Mouse (Mus musculus): ENCODE results near the gene Mrpl49. TPM values are rescaled to one million over a fixed set of nuclear protein-coding genes. Genes with fewer than 3 reads are reported as not detected.

Mrpl49 gene
- polyA plus RNA-seq, 1 experiment from 2014 or later, result 50.2 TPM

DNA sequence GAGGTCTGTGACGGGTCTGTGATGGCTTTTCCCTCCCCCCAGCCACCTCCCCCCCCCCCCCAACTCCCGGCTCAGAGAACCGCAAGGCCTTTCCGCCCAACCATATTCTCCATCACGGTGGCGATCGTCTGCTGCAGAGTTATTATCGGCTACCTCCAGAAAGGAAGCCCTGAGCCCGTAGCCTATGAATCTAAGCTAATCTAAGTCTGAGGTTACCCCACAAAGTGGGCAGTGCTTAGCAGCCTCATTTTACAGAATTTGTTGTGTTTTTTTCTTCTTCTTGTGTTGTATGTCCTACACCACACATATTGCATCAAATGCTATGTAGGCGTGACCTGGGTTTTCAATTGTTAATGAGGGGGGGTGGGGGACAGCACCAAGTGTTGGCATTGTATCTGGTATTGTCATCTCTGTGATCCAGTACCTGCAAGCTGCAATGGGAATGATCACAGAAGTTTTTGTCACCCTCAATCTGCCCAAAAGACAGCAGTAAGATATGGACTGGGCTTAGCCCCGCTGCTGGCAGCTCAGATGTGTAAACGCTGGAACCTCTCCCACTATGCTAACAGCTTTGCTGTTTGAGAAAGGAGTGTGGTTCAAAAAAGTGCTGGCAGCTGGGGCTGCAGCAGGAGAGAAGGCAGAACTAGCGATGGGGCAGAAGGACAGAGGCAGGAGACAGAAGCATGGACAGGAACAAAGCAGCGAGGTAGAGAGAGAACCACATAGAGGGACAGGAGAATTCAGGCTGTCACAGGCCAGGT, 26.9 kb downstream of the Mrpl49 start:
- H3K4me2 ChIP-seq, result no peak overlapping the region
- no peak for DNase-seq
- H3K9me3 ChIP-seq (replicated peaks), result no peaks in the 10 kb centered on the region
- H3K27ac ChIP-seq, result no peak overlapping the region
- peaks cover 16% of the 10 kb centered on the region for H3K4me1 ChIP-seq (replicated peaks)
- no peak overlapping the region for H3K9ac ChIP-seq
- no peak overlapping the region for H3K4me3 ChIP-seq (replicated peaks)
- H3K36me3 ChIP-seq, result no peaks in the 10 kb centered on the region
- peaks cover 6% of the 10 kb centered on the region; the same call in 1 of the 2 replicates for H3K27me3 ChIP-seq
- no peak for ATAC-seq (ENCODE audit: low read depth)
- WGBS (ENCODE audit: insufficient replicate concordance), result 48% methylated on average over 14 of the region's 14 CpGs

DNA sequence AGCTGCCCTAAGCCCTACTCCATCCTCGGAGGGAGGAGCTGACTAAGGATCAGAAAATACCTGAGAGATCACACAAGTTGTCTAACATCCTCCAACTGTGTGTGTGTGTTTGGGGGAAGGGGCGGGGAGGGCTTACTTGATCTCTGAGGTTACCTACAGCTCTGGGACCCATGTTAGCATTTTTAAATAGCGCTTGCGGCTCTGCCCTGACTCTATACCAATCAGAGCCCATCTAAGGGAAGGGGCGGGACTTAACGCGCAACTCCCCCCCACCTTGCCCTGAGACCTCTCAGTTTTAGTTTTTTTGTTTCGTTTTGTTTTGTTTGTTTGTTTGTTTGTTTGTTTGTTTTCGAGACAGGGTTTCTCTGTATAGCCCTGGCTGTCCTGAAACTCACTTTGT, 28.2 kb downstream of the Mrpl49 start:
- no peaks in the 10 kb centered on the region for H3K9me3 ChIP-seq (replicated peaks)
- H3K4me2 ChIP-seq, result no peak overlapping the region
- H3K36me3 ChIP-seq, result no peaks in the 10 kb centered on the region
- no peak overlapping the region for H3K27ac ChIP-seq
- H3K4me3 ChIP-seq (replicated peaks), result no peak overlapping the region
- no peak overlapping the region for H3K9ac ChIP-seq
- 69% methylated on average over 9 of the region's 9 CpGs for WGBS (ENCODE audit: insufficient replicate concordance)
- DNase-seq (no peak), ATAC-seq (ENCODE audit: low read depth) (no peak)
- H3K4me1 ChIP-seq (replicated peaks), result peaks cover 13% of the 10 kb centered on the region
- H3K27me3 ChIP-seq, result peaks cover 6% of the 10 kb centered on the region; the same call in 1 of the 2 replicates

DNA sequence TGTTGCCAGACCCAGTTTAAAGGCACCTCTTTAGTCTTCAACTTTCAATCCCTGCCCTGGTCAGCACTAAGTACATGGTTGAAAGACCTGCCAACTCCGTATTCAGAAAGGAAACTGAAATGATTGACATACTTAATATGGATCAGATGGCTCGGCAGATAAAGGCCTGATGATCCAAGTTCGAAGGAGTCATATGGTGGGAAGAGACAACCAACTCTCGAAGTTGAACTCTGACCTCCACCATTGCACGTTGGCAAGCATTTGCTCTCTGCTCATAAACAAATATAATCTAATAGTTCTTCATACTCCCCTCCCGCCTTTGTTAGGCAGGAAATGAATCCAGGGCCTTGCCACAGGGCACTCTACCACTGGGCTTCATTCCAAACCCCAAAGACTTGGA, 28.6 kb downstream of the Mrpl49 start:
- Histone ChIP-seq H3K9me3 (replicated peaks) (no peaks in the 10 kb centered on the region), H3K9ac (no peak overlapping the region), H3K4me1 (replicated peaks) (peaks cover 13% of the 10 kb centered on the region), H3K36me3 (no peaks in the 10 kb centered on the region), H3K4me2 (no peak overlapping the region), H3K27ac (no peak overlapping the region), H3K4me3 (replicated peaks) (no peak overlapping the region), H3K27me3 (peaks cover 6% of the 10 kb centered on the region; the same call in 1 of the 2 replicates)
- 64% methylated on average over 6 of the region's 6 CpGs for WGBS (ENCODE audit: insufficient replicate concordance)
- no peak for DNase-seq
- no peak for ATAC-seq (ENCODE audit: low read depth)

DNA sequence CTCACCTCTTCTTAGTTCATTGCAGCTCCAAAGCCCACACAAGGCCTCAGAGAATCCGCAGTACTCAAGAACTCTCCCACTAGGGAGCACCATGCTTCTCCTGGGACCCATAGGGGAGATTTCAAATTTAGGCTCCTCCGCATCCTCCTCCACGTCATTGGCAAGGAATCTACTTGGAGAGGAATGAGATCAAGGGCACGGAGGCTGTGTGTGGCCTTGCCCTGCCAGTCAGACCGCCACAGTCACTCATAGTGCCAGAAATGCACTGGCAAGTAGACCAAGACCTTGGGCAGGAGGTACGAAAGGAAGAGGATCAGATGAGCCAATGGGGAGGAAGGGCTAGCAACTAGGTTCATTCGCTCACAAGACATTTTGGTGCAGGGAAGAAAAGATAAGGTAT, 33.7 kb downstream of the Mrpl49 start:
- DNase-seq, result no peak
- WGBS (ENCODE audit: insufficient replicate concordance), result 65% methylated on average over 7 of the region's 7 CpGs
- no peak overlapping the region for H3K4me3 ChIP-seq (replicated peaks)

DNA sequence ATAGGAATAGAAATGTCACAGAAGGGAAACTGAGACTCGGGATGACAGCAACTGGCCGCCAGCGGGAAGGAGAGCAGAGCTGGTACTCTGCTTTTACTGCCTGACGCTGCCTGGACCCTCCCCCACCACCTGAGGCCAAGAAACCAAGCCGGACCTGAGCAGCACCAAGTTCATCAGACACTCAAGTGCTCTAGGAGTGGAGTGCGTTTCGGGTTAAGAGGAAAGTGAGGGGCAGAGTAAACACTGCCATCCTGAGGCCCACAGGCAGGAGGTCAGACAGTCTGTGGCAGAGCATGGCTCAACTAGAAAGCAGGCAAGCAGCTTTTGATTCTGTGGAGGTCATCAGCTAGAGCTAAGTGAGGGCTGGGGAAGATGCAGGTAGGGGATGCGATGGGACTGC, 34.5 kb downstream of the Mrpl49 start:
- Histone ChIP-seq H3K36me3 (no peaks in the 10 kb centered on the region), H3K27me3 (no peaks in the 10 kb centered on the region; the same call in 1 of the 2 replicates), H3K4me1 (replicated peaks) (peaks cover 20% of the 10 kb centered on the region), H3K4me2 (no peak overlapping the region), H3K9me3 (replicated peaks) (no peaks in the 10 kb centered on the region), H3K27ac (no peak overlapping the region), H3K4me3 (replicated peaks) (no peak overlapping the region), H3K9ac (no peak overlapping the region)
- 70% methylated on average over 8 of the region's 8 CpGs for WGBS (ENCODE audit: insufficient replicate concordance)
- no peak for ATAC-seq (ENCODE audit: low read depth)
- no peak for DNase-seq

More for the DNA sequence above, 33.7 kb downstream of the Mrpl49 start:
- no peaks in the 10 kb centered on the region for H3K36me3 ChIP-seq
- no peaks in the 10 kb centered on the region; the same call in 1 of the 2 replicates for H3K27me3 ChIP-seq
- no peaks in the 10 kb centered on the region for H3K9me3 ChIP-seq (replicated peaks)
- no peak overlapping the region for H3K4me2 ChIP-seq
- no peak for ATAC-seq (ENCODE audit: low read depth)
- peaks cover 11% of the 10 kb centered on the region for H3K4me1 ChIP-seq (replicated peaks)
- H3K27ac ChIP-seq, result no peak overlapping the region
- no peak overlapping the region for H3K9ac ChIP-seq

DNA sequence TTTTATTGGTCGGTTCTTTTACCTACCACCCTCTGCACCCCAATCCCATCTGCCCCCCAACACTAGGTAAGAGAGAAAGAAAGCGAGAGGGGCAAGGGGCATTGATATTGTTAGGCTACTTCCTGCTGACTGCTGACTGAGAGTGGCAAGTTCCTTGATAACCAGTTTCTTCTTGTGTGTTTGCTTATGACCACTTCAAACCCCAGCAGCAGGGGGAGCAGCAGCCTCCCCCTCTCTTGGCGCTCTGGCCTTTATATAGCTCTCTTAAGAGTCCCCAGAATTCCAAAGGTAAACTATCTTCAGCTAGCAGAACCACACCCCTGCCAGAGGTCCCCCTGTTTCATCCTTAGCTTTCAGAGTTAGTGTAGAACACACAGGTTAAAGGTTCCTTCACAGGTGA, 37.3 kb downstream of the Mrpl49 start:
- ATAC-seq (ENCODE audit: low read depth) (no peak), DNase-seq (no peak)
- H3K27me3 ChIP-seq, result no peaks in the 10 kb centered on the region
- H3K4me2 ChIP-seq, result no peak overlapping the region
- H3K36me3 ChIP-seq, result no peaks in the 10 kb centered on the region
- no peak overlapping the region for H3K4me3 ChIP-seq (replicated peaks)
- no peak overlapping the region; the same call in 1 of the 2 replicates for H3K9ac ChIP-seq
- no peaks in the 10 kb centered on the region for H3K9me3 ChIP-seq (replicated peaks)
- 38% methylated on average over 3 of the region's 3 CpGs for WGBS (ENCODE audit: insufficient replicate concordance)
- peaks cover 48% of the 10 kb centered on the region for H3K4me1 ChIP-seq (replicated peaks)
- H3K27ac ChIP-seq, result no peak overlapping the region

DNA sequence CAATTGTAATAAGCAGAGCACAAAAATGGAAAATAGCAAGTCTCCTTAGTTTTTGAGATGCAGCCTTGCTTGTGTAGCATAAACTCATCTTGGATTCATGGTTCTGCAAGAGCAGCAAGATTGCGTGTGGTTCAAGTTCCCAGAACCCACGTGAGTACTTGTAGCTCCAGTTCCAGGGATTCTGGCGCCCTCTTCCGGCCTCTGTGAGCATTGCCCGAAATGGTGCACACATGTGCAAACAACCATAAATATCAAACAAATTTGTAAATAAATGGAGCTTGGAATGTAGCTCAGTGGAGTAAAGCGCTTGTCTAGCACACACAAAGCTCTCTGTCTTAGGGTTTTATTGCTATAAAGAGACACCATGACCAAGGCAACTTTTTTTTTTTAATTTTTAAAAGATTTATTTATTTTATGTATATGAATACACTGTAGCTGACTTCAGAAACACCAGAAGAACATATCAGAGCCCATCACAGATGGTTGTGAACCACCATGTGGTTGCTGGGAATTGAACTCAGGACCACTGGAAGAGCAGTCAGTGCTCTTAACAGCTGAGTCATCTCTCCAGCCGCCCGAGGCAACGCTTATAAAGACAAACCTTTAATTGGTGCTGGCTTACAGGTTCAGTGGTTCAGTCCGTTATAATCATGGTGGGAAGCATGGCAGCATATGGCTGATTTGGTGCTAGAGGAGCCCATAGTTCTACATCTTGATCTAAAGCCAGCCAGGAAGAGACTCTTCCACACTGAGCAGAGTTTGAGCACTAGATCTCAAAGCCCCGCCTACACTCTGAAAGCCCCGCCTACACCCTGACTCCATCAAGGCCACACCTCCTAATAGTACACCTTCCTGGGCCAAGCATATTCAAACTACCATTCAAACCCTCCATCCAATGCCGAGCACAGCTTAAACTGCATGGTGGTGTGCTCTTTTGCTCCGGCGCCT, 39.2 kb downstream of the Mrpl49 start:
- DNase-seq (peak; percentile 82), ATAC-seq (ENCODE audit: low read depth) (peak; percentile 37; the same call in 1 of the 2 replicates)
- Histone ChIP-seq H3K9ac (peak overlapping the region; percentile 44; the same call in 1 of the 2 replicates), H3K4me2 (peak overlapping the region; percentile 52), H3K9me3 (replicated peaks) (no peaks in the 10 kb centered on the region), H3K4me3 (replicated peaks) (peak overlapping the region; percentile 39), H3K27me3 (no peaks in the 10 kb centered on the region), H3K4me1 (replicated peaks) (peaks cover 63% of the 10 kb centered on the region), H3K36me3 (peaks cover 8% of the 10 kb centered on the region), H3K27ac (peak overlapping the region; percentile 75)
- 18% methylated on average over 15 of the region's 15 CpGs for WGBS (ENCODE audit: insufficient replicate concordance)

DNA sequence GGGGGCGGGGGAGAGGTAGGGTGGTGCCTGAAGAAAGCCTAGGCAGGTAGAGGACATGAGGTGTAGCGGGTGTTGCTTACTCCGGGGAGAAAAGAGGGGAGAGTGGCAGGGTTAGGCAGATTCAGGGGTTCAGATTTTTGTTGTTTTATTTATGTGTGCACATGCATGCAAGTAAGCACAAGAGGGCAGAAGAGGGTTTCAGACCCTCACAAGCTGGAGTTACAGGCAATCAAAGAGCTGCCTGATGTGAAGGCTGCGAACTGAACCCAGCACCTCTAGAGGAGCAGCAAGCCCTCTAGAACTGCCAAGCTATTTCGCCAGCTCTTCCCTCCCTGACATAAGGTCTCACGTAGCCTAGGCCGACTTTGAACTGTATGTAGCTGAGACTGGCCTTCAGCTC, 41.1 kb downstream of the Mrpl49 start:
- H3K9me3 ChIP-seq (replicated peaks), result no peaks in the 10 kb centered on the region
- H3K9ac ChIP-seq, result peak overlapping the region; percentile 89
- 54% methylated on average over 7 of the region's 7 CpGs for WGBS (ENCODE audit: insufficient replicate concordance)
- peak overlapping the region; percentile 98 for H3K4me2 ChIP-seq
- H3K4me1 ChIP-seq (replicated peaks), result peaks cover 81% of the 10 kb centered on the region
- DNase-seq, result no peak
- H3K36me3 ChIP-seq, result peaks cover 21% of the 10 kb centered on the region
- peak overlapping the region; percentile 97 for H3K27ac ChIP-seq
- no peaks in the 10 kb centered on the region for H3K27me3 ChIP-seq
- no peak for ATAC-seq (ENCODE audit: low read depth)
- peak overlapping the region; percentile 80 for H3K4me3 ChIP-seq (replicated peaks)

DNA sequence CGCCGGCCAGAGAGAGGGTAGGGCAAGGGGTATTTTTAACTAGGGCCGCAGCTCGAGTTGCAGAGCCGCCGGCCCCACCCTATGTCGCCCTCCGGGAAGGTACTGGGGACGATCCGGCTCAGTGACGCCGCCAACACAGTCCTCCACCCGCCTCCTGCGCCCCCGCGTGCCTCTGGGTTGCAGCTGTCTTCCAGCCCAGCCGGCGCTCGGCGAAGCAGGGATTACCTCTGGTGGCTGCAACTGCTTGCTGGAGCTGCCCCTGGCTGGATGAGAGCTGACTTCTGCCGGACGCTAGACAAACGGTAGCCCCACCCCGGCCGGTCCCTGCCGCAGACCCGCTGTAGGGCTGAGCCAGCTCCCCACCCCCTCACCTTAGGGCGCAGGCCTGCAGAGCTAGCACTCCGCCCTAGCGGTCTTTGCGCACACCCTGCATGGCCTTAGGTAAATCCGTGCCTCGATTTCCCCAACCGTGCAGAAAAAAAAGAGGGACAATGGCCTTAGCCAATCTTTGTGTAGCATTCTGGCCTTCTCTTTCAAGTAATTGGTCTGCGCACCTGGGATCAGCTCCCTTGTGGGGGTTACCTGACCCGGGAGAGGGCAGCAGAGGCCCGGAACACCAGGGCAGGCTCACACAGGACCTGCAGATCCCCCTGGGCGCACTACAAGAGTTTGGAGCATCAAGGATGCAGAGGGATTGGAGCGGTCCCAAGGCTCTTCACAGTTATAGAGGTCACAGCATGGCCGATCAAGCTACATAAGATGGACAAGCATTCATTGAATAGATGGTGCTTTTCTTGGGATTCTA, 41.9 kb downstream of the Mrpl49 start, which contains the start of gene Capn1:
TSS of gene Capn1 (minus strand) at position 387 of the 805 bp plus-strand sequence.
- H3K9me3 ChIP-seq (replicated peaks), result no peaks in the 10 kb centered on the region
- peak within 1 kb of the TSS; percentile 97 for H3K27ac ChIP-seq
- peak within 1 kb of the TSS; percentile 98 for H3K4me2 ChIP-seq
- H3K4me1 ChIP-seq (replicated peaks), result peaks cover 89% of the 10 kb centered on the region
- H3K4me3 ChIP-seq (replicated peaks), result peak within 1 kb of the TSS; percentile 80
- peaks cover 29% of the 10 kb centered on the region for H3K36me3 ChIP-seq
- no peaks in the 10 kb centered on the region for H3K27me3 ChIP-seq
- peak; percentile 77 for DNase-seq
- ATAC-seq (ENCODE audit: low read depth), result peak; percentile 73
- H3K9ac ChIP-seq, result peak within 1 kb of the TSS; percentile 89
- 3% methylated on average over 40 of the region's 40 CpGs for WGBS (ENCODE audit: insufficient replicate concordance)

DNA sequence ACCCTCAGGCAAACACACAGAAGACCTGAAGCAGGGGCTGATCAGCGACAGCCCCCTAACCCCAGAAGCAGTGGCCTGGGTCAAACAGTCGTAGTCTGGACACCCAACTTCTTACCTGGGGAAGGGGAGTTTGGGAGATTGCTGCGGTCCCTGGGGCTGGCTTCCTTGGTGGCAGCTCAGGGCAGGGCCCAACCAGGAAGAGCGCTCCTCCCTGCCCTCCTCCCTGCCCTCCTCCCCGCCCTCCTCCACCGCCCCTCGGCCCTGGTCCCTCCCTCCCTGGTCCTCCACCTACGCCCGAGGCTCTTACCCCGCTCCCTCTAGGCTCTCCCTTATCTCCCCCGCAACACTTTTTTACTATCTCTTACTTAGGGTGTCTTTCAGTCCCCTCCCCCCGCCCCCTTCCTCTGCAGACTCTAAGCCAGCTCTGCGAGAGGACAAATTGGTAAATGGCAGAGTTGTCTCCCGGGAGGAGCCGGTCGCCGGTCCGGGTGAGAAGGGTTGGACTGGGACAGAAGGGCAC, 42.5 kb downstream of the Mrpl49 start:
- peak overlapping the region; percentile 97 for H3K27ac ChIP-seq
- ATAC-seq (ENCODE audit: low read depth) (peak; percentile 95), DNase-seq (peak; percentile 76)
- peaks cover 88% of the 10 kb centered on the region for H3K4me1 ChIP-seq (replicated peaks)
- H3K27me3 ChIP-seq, result no peaks in the 10 kb centered on the region
- peaks cover 36% of the 10 kb centered on the region for H3K36me3 ChIP-seq
- H3K4me3 ChIP-seq (replicated peaks), result peak overlapping the region; percentile 80
- peak overlapping the region; percentile 98 for H3K4me2 ChIP-seq
- H3K9me3 ChIP-seq (replicated peaks), result no peaks in the 10 kb centered on the region
- H3K9ac ChIP-seq, result peak overlapping the region; percentile 89
- 1% methylated on average over 16 of the region's 18 CpGs for WGBS (ENCODE audit: insufficient replicate concordance)

Data from liver, embryonic 13.5 days (tissue).